Mouse (Mus musculus) midbrain, embryonic 13.5 days (tissue): ENCODE data around the gene Bsn. TPM values are rescaled to one million over a fixed set of nuclear protein-coding genes. Genes with fewer than 3 reads are reported as not detected.
A peak's percentile ranks its signal among the peaks of the same experiment; 100 is the strongest.

Experiments
- ATAC-seq: fragments of 200-750 bp; cut with Nextera tagmentation; 2 replicates; pipeline ENCODE4 v1.8.0; 2017; ENCODE audit warnings: mild to moderate bottlenecking, moderate TSS enrichment, moderate library complexity
- H3K27ac ChIP-seq: fragments of 300-500 bp; sonication (generic); 2 replicates; pipeline ENCODE4 v1.5.1; 2015; ENCODE audit warnings: inconsistent platforms, mild to moderate bottlenecking, moderate library complexity
- H3K27me3 ChIP-seq: fragments of 300-500 bp; sonication (generic); 2 replicates; pipeline ENCODE4 v1.6.1; 2015; ENCODE audit warnings: mild to moderate bottlenecking, inconsistent platforms
- H3K36me3 ChIP-seq: fragments of 300-500 bp; sonication (generic); 2 replicates; pipeline ENCODE4 v1.6.1; 2015; ENCODE audit warnings: mild to moderate bottlenecking, inconsistent platforms
- H3K4me1 ChIP-seq: fragments of 300-500 bp; sonication (generic); replicated peaks from 2 replicates; pipeline ENCODE4 v1.6.1; 2015; ENCODE audit warnings: inconsistent platforms
- H3K4me2 ChIP-seq: fragments of 300-500 bp; sonication (generic); replicated peaks from 2 replicates; pipeline ENCODE4 v1.6.1; 2015; ENCODE audit warnings: moderate library complexity, mild to moderate bottlenecking, inconsistent platforms
- H3K4me3 ChIP-seq: fragments of 300-500 bp; sonication (generic); replicated peaks from 2 replicates; pipeline ENCODE4 v1.5.1; 2015; ENCODE audit warnings: mild to moderate bottlenecking, inconsistent platforms
- H3K9ac ChIP-seq: fragments of 300-500 bp; sonication (generic); replicated peaks from 2 replicates; pipeline ENCODE4 v1.6.1; 2015; ENCODE audit warnings: mild to moderate bottlenecking, inconsistent platforms
- H3K9me3 ChIP-seq: fragments of 300-500 bp; sonication (generic); 2 replicates; pipeline ENCODE4 v1.6.1; 2016; ENCODE audit warnings: mild to moderate bottlenecking, inconsistent platforms
- WGBS: fragments of 180-500 bp; shearing (Covaris S2); methylation state at CpG from one replicate; pipeline ENCODE4 v1.1.7; 2015; 5-methylcytosine and 5-hydroxymethylcytosine counted together
- polyA plus RNA-seq: library from polyadenylated mRNA; unstranded; fragments of >200 nt; fragmentation: Nextera tagmentation; extraction: Ambion mirVana; gene quantifications from 2 replicates; pipeline ENCODE4 v1.2.1, GENCODE M21; 2015

The Bsn gene
- polyA plus RNA-seq, 1 experiment from 2014 or later, result 8.0 TPM

DNA sequence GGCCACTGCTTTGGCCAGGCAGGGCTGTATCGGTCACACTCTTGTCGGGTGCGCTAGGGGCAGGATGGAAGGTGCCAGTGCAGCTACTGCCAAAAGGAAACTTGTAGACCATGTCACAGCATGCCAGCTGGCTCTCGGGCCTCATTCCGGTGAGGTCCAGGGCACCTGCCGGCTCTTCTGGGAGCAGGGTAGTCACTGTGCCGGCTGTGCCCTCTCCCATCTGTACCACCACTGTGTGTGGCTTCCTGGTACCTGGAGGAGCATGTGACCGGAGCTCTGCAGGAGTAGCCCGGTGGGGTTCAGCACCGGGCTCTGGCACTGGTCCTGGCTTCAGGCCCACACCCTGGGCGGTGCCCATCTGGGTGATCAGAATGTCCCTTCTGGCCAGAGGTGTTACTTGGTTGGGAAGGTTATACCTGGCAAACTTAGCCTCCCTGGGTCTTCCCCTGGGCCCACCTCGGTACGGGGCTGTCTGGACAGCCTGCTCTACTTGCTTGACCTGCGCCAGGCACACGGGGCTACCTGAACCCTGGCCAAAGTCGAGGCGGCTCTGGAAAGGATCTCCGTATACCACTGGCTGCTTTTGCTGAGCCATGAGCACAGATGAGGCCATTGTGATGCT, 77.4 kb downstream of the Bsn start:
- no peak overlapping the region for H3K27ac ChIP-seq
- H3K4me2 ChIP-seq, result no peak overlapping the region
- H3K27me3 ChIP-seq, result no peaks in the 10 kb centered on the region
- whole genome bisulfite sequencing, result 94% methylated on average over 18 of the region's 18 CpGs
- no peak overlapping the region for H3K4me3 ChIP-seq
- ATAC-seq, result no peak
- H3K9ac ChIP-seq, result no peak overlapping the region
- H3K9me3 ChIP-seq, result no peaks in the 10 kb centered on the region
- peaks cover 92% of the 10 kb centered on the region for H3K36me3 ChIP-seq
- H3K4me1 ChIP-seq, result peaks cover 10% of the 10 kb centered on the region

DNA sequence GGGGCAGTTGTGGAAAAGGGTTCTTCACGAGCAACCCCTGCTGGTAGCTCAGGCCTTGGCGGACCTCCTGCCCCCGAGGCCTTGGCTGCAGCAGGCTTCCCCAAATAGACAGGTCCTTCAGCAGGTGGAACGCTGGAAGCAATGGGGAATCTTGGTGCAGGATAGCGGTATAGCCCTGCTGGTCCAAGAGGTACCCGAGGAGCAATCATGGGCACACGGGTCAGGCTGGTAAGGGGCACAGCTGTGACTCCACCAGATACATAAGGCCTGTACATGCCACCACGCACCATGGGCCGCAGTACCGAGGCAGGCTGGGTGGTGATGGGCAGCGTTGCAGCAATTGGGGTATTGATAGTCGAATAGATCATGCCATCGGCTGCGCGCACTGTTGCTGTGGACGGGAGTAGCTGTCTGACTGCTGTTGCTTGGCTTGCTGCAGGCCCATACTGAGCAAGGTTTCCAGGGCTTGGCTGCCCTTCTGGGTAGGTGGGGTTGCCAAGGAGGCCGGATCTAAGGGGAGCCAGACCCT, 78.5 kb downstream of the Bsn start:
- Histone ChIP-seq H3K4me1 (peaks cover 10% of the 10 kb centered on the region), H3K36me3 (peaks cover 94% of the 10 kb centered on the region), H3K27me3 (no peaks in the 10 kb centered on the region), H3K9me3 (no peaks in the 10 kb centered on the region), H3K4me2 (peak overlapping the region; percentile 32), H3K27ac (no peak overlapping the region), H3K9ac (no peak overlapping the region; the same call in 1 of the 2 replicates), H3K4me3 (no peak overlapping the region)
- WGBS, result 73% methylated on average over 17 of the region's 17 CpGs
- ATAC-seq, result no peak

DNA sequence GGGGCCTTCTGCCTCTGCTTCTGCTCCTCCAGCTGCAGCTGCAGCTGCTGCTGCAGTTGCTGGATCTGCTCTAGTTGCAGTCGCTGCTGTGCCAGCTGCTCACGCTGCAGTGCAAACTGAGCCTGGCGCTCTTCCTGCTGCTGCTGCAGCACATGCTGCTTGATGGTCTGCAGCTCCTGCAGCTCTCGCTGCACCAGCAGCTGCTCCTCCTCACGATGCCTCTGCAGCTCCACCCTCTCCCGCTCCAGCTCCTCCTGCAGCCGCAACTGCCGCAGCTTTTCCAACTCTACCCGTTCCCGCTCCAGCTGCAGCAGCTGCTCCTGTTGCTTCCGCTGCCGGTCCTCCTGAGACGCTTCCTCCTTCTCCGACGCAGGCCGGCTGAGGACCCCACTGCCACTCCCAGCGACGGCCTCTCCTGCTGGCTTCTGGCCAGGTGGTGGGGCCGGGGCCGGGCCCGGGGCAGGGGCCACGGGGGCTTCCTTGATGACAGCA, 79.0 kb downstream of the Bsn start:
- H3K9me3 ChIP-seq, result no peaks in the 10 kb centered on the region
- ATAC-seq, result peak; percentile 31
- H3K27me3 ChIP-seq, result no peaks in the 10 kb centered on the region
- peaks cover 94% of the 10 kb centered on the region for H3K36me3 ChIP-seq
- no peak overlapping the region; the same call in 1 of the 2 replicates for H3K9ac ChIP-seq
- no peak overlapping the region for H3K27ac ChIP-seq
- H3K4me1 ChIP-seq, result peaks cover 10% of the 10 kb centered on the region
- no peak overlapping the region for H3K4me3 ChIP-seq
- peak overlapping the region; percentile 32 for H3K4me2 ChIP-seq
- WGBS, result 13% methylated on average over 22 of the region's 22 CpGs

DNA sequence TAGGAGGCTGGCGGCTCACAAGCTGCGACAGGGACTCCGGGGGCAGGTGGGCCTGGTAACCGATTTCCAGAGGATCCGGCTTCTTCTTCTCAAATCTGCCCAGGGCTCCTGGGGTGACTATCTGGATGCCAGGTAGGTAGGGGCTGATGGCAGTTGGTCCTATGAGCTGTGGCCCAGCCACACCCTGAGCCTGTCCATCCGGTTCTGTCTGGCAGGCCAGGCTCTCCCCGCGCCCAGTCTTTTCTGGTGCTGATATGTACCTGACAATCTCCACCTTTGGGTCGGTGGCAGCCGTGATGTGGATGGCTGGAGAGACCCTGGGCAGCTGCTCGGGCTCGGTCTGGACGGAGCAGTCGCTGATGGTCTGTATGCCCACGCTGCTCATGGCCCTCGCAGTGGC, 80.0 kb downstream of the Bsn start:
- H3K9ac ChIP-seq, result no peak overlapping the region
- peaks cover 94% of the 10 kb centered on the region for H3K36me3 ChIP-seq
- H3K27ac ChIP-seq, result no peak overlapping the region
- H3K4me1 ChIP-seq, result peaks cover 18% of the 10 kb centered on the region
- H3K27me3 ChIP-seq, result no peaks in the 10 kb centered on the region
- 88% methylated on average over 16 of the region's 16 CpGs for WGBS
- no peaks in the 10 kb centered on the region for H3K9me3 ChIP-seq
- no peak overlapping the region for H3K4me3 ChIP-seq
- H3K4me2 ChIP-seq, result no peak overlapping the region
- ATAC-seq, result no peak

DNA sequence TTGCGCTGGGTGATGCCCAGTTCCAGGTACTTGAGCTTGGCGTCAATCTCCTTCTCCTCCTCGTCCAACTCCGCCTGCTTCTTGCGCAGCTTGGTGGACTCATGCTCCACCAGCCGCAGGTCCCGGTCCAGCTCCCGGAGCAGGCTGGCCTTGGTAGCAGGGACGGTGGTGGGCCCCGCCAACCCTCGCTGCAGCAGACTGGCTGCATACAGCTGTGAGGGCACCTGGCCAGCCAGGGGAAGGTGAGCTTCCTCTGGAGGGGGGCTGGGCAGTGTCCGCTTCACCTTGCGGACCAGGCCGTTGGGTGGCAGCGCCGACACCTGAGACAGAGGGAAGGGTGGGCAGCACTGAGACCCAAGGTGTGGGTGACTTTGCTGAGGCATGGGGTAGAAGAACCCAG, 82.3 kb downstream of the Bsn start:
- Histone ChIP-seq H3K36me3 (peaks cover 89% of the 10 kb centered on the region), H3K27me3 (no peaks in the 10 kb centered on the region), H3K9me3 (no peaks in the 10 kb centered on the region), H3K9ac (no peak overlapping the region), H3K27ac (no peak overlapping the region), H3K4me3 (no peak overlapping the region), H3K4me1 (peaks cover 26% of the 10 kb centered on the region), H3K4me2 (no peak overlapping the region)
- no peak for ATAC-seq
- 97% methylated on average over 16 of the region's 16 CpGs for WGBS

DNA sequence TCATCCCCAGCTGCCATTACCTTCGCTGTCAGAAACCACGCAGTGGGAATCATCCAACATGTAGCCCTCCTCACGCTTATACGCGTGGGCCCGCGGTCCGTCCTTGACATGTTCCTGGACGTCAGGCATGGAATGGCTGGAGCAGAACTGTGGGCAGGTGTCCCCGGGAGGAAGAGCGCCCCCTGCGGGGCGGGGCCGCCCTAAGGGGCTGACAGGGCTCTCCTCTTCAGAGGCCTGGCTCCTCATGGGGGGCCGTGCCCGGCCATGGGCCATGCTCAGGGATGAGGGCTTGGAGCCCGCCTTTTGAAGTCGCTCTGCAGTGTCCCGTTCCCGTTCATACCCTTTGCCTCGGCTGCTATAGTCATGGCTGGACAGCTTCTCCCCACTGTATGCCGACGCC, 84.1 kb downstream of the Bsn start:
- WGBS, result 89% methylated on average over 23 of the region's 23 CpGs
- H3K9ac ChIP-seq, result no peak overlapping the region
- no peak for ATAC-seq

DNA sequence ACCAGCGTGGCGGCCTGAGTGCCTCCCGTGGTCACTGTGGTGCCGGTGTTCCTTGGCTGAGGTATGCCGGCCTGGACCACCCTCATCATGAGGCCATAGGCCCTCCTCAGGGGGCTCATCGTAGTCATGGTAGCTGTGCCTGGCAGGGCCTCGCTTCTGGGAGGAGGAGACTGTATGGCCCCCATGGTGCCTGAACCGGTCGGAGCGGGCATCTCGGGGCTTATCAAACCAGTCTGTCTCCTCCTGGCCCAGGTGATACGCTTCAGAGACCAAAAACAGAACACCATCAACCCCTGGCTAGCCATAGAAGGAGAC, 84.7 kb downstream of the Bsn start:
- WGBS, result 72% methylated on average over 12 of the region's 12 CpGs
- Histone ChIP-seq H3K27ac (0 out of 2 replicates have a peak overlapping the region, but pooled peaks have one; percentile 39), H3K9ac (0 out of 2 replicates have a peak overlapping the region, but pooled peaks have one; percentile 20)

More for the DNA sequence above, 84.1 kb downstream of the Bsn start:
- Histone ChIP-seq H3K4me3 (no peak overlapping the region), H3K4me1 (peaks cover 21% of the 10 kb centered on the region), H3K27me3 (no peaks in the 10 kb centered on the region), H3K27ac (no peak overlapping the region), H3K9me3 (no peaks in the 10 kb centered on the region), H3K4me2 (no peak overlapping the region), H3K36me3 (peaks cover 87% of the 10 kb centered on the region)

DNA sequence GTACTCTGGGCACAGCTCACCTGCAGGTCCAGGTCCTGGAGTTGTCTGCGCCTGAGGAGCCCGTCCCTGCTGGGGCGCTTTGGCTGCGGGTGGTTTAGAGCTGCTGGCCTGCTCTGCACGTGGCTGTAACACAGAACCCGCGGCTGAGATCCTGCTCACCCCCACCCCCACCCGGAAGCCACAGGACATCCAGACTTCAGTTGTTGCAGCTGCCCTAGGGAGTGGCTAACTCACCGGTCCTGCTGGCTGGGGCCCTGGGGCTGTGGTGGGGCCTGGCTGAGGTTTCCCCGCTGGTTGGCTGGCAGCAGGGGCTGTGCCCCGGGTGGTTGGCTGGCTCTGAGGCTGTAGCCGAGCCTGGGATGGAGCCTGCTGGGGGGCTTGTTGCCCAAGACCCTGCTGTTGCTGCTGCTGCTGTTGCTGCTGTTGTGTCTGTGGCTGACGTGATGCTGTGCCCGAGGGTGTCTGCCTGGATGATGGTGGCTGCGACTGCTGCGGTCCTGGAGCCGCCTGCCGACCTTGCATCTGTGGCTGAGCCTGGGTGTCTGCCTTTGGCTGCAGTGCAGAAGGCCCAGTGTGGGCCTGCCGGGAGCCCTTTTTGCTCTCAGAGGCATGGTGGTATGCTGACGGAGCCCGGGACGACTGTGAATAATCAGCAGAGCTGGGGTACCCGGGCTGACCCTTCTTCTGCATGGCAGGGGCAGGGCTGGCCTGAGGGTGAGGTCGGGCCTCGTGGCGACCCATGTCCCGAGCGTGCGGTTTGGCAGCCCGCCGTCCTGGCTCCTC, 85.2 kb downstream of the Bsn start:
- H3K9ac ChIP-seq, result peak overlapping the region; percentile 20; the same call in 1 of the 2 replicates
- peak overlapping the region; percentile 39 for H3K27ac ChIP-seq
- 40% methylated on average over 31 of the region's 31 CpGs for WGBS

More for the DNA sequence above, 84.7 kb downstream of the Bsn start:
- Histone ChIP-seq H3K4me3 (no peak overlapping the region), H3K9me3 (no peaks in the 10 kb centered on the region), H3K4me2 (no peak overlapping the region), H3K36me3 (peaks cover 87% of the 10 kb centered on the region), H3K27me3 (no peaks in the 10 kb centered on the region), H3K4me1 (peaks cover 15% of the 10 kb centered on the region)
- ATAC-seq, result peak; percentile 35

DNA sequence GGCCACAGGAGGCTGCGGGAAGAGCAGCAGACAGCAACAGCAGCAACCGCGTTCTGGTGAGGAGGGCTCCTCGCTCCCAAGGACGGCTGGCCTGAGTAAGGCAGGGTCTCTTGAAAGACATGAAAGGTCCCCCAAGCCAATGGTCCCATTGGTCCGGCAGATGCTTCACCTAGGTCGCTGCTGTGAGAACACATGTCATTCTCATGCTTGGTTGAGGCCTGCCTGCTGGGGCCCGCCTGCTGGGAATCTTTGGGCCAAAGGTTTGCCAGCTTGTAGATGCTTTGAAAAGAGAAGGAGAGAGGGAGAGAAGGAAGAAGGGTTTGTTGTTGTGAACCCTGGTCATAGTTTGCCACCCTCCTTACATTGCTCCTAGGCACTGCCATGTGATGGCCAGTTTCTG, 90.6 kb downstream of the Bsn start:
- no peak overlapping the region for H3K27ac ChIP-seq
- no peak for ATAC-seq
- no peak overlapping the region for H3K4me2 ChIP-seq
- no peak overlapping the region for H3K4me3 ChIP-seq
- peaks cover 16% of the 10 kb centered on the region for H3K4me1 ChIP-seq
- H3K9ac ChIP-seq, result no peak overlapping the region
- 80% methylated on average over 8 of the region's 8 CpGs for WGBS
- H3K36me3 ChIP-seq, result peaks cover 49% of the 10 kb centered on the region
- no peaks in the 10 kb centered on the region for H3K9me3 ChIP-seq
- no peaks in the 10 kb centered on the region for H3K27me3 ChIP-seq

More for the DNA sequence above, 85.2 kb downstream of the Bsn start:
- Histone ChIP-seq H3K4me2 (no peak overlapping the region), H3K4me1 (peaks cover 15% of the 10 kb centered on the region), H3K9me3 (no peaks in the 10 kb centered on the region), H3K36me3 (peaks cover 83% of the 10 kb centered on the region), H3K4me3 (no peak overlapping the region), H3K27me3 (no peaks in the 10 kb centered on the region)
- peak; percentile 35; the same call in 1 of the 2 replicates for ATAC-seq

DNA sequence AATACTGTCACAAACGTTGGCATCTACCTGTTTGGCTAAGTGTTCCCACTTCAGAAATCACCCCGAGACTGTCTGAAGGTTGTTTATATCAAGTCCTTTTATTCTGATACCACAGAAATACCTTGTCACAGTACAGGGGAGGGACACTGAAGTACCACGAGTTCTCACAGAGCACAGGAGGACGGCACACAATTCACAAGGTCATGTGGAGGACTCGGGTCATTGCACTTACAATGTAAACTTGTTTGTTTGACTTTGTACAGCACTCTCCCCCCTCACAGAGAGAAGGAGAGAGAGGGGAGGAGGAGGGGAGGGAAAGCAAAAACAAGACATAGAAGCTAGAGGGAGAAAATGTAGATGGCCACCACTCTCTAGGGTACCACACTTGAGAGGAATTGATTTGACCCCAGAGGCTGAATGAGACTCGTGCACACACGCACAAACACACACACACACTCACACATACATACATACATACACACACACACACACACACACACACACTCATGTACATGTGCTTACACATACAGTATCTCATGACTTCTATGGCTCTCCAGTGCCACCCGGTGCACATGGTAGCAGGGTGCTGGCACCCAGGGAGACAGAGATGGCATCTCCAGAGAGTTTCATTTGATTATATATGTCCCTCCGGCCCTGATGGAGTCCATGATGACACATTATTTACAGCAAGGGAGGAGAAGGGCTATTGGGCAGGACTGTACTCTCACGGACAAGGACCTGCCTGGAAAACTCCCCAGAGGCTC, 94.1 kb downstream of the Bsn start:
- WGBS, result 62% methylated on average over 10 of the region's 10 CpGs
- no peak overlapping the region for H3K9ac ChIP-seq

DNA sequence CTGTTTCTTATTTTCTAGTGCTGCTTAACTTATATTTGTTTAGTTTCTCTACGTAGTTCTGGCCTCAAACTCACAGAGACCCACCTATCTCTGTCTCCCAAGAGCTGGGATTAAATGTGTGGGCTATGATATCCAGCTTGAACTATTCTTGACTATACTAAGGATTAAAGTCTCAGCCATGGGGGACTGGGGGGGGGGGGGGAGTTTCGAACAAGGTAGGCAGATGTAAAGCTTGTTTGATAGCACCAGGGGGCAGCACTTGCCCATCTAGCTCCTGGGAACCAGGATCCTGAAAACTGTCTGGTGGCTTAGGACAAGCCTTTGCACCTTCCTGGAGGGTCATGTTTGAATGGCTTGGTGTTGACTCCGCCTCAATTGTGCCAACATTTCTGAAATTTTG, 94.7 kb downstream of the Bsn start:
- H3K36me3 ChIP-seq, result peaks cover 39% of the 10 kb centered on the region
- no peak overlapping the region for H3K9ac ChIP-seq
- WGBS, result 7% methylated on average over 3 of the region's 3 CpGs
- no peaks in the 10 kb centered on the region for H3K27me3 ChIP-seq
- no peak overlapping the region for H3K27ac ChIP-seq
- no peak for ATAC-seq
- H3K4me3 ChIP-seq, result peak overlapping the region; percentile 59
- peak overlapping the region; percentile 93 for H3K4me2 ChIP-seq
- H3K4me1 ChIP-seq, result peaks cover 27% of the 10 kb centered on the region
- no peaks in the 10 kb centered on the region for H3K9me3 ChIP-seq

More for the DNA sequence above, 94.1 kb downstream of the Bsn start:
- no peak overlapping the region for H3K4me2 ChIP-seq
- no peaks in the 10 kb centered on the region for H3K9me3 ChIP-seq
- H3K27ac ChIP-seq, result no peak overlapping the region
- no peaks in the 10 kb centered on the region for H3K27me3 ChIP-seq
- peaks cover 27% of the 10 kb centered on the region for H3K4me1 ChIP-seq
- H3K4me3 ChIP-seq, result no peak overlapping the region
- peaks cover 39% of the 10 kb centered on the region for H3K36me3 ChIP-seq
- no peak for ATAC-seq
